Mouse (Mus musculus): ENCODE measurements around the gene Chst3. TPM values are rescaled to one million over a fixed set of nuclear protein-coding genes. Genes with fewer than 3 reads are reported as not detected.

Chst3 gene
- 4.3 TPM for total RNA-seq (2023)

GRCm38 (mm10) chr10:60218591-60219499, at the start of gene Chst3:
Gene Chst3 (minus strand): TSS chr10:60219260.

Other genes with a start within 250 kb of the Chst3 start
- gene Ascc1, start 216.5 kb downstream of the Chst3 start, total RNA-seq (2023), result 24.2 TPM
- gene Anapc16, start 216.1 kb downstream of the Chst3 start, total RNA-seq (2023), result 58.0 TPM
- 7.7 TPM for gene Spock2, start 113.0 kb downstream of the Chst3 start, total RNA-seq (2023)
- 360 TPM for gene Psap, start 58.4 kb upstream of the Chst3 start, total RNA-seq (2023)
- gene Vsir, start 127.6 kb upstream of the Chst3 start, total RNA-seq (2023), result 326 TPM
- gene Gm17455, start 180.5 kb upstream of the Chst3 start, total RNA-seq (2023), result 1.6 TPM

Data from CD4-positive naive resting alpha-beta T cell, adult 57 days (primary cell).